Mouse (Mus musculus): ENCODE results near the gene Tfg. TPM values are rescaled to one million over a fixed set of nuclear protein-coding genes. Genes with fewer than 3 reads are reported as not detected.

Gene Tfg
- polyA plus RNA-seq (2014; fragmentation: Nextera tagmentation; extraction: Ambion mirVana): 178 and 191 TPM in 2 replicates

DNA sequence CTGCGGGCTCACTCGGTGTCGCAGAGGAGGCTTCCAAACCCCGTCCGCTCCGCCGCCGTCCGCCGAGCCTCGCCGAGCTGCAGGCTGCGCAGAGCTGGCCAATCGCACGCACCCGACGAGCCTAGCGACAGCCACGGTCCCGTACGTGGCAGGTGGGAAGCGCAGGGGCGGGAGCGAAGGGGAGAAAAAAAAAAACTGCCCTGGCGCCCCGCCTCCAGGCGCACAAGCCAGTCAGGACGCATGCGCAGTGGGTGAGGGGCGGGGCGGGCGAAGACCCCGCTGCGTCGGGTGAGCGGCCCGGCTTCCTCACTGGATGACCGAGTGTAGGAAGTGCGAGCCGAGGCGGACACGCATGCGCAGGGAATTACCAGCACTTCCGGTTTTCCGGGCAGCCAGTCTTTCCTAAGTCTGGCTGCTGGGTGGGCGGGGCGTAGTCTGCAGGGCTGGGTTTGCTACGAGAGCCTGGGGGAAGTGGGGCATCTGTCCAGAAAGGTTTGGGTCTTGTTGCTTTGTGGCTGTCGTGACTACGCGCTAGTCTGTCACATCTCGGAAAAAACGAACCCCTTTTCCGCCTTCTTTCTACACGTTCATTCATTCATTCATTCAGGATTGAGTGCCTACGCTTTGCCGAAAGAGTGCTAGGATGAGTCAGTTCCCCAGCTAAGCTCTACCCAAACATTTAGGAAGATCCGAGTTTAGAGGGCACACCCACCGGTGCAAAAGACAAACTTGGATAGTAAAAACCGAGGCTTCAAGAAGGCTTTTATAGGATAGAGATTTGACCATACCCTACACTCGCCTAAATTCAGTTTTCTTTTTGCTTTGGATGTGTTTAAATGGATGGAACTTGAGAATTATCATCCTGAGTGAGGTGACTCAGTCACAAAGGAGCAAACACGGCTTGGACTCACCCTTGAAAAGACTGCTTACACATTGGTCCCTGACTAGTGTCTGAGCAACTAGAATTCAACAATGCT, at the start of gene Tfg:
Gene Tfg (minus strand): TSS at position 227 of the 977 bp plus-strand sequence.
- peak within 1 kb of the TSS; percentile 82 for H3K9ac ChIP-seq (replicated peaks; ENCODE audit: low read depth, low read length)
- no peaks in the 10 kb centered on the region for H3K9me3 ChIP-seq (ENCODE audit: control insufficient read depth, low read length)
- peak; percentile 99 for ATAC-seq (ENCODE audit: low read depth)
- under 1% methylated on average over 62 of the region's 62 CpGs for WGBS
- peak within 1 kb of the TSS; percentile 76 for H3K4me2 ChIP-seq (ENCODE audit: low read depth, low read length)
- H3K27me3 ChIP-seq (ENCODE audit: control insufficient read depth, insufficient read depth, low read length): no peaks in the 10 kb centered on the region
- H3K27ac ChIP-seq (ENCODE audit: low read depth, low read length): peak within 1 kb of the TSS; percentile 95
- peak within 1 kb of the TSS; percentile 71 for H3K4me3 ChIP-seq (ENCODE audit: low read depth, low read length)
- no peaks in the 10 kb centered on the region for H3K36me3 ChIP-seq (ENCODE audit: control insufficient read depth, insufficient read depth, low read length)
- peaks cover 11% of the 10 kb centered on the region for H3K4me1 ChIP-seq (ENCODE audit: control insufficient read depth, insufficient read depth, low read length)

DNA sequence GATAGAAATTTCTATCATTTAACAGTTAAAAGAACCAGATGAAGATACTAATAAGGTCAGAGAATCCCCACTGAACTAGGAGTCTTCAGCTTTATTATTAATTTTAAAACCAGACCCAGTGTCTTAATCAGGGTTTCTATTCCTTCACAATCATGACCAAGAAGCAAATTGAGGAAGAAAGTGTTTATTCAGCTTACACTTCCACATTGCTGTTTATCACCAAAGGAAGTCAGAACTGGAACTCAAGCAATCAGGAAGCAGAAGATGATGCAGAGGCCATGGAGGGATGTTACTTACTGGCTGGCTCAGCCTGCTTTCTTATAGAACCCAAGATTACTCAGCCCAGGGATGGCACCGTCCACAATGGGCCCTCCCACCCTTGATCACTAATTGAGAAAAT, 11.8 kb upstream of the Tfg start:
- Histone ChIP-seq H3K27ac (ENCODE audit: low read depth, low read length) (no peak overlapping the region), H3K4me2 (ENCODE audit: low read depth, low read length) (no peak overlapping the region), H3K4me1 (ENCODE audit: control insufficient read depth, insufficient read depth, low read length) (no peaks in the 10 kb centered on the region), H3K36me3 (ENCODE audit: control insufficient read depth, insufficient read depth, low read length) (no peaks in the 10 kb centered on the region), H3K9me3 (ENCODE audit: control insufficient read depth, low read length) (no peaks in the 10 kb centered on the region), H3K9ac (replicated peaks; ENCODE audit: low read depth, low read length) (no peak overlapping the region), H3K27me3 (ENCODE audit: control insufficient read depth, insufficient read depth, low read length) (no peaks in the 10 kb centered on the region), H3K4me3 (ENCODE audit: low read depth, low read length) (no peak overlapping the region)
- WGBS: 33% methylated on average over 1 of the region's 1 CpGs
- ATAC-seq (ENCODE audit: low read depth): no peak

DNA sequence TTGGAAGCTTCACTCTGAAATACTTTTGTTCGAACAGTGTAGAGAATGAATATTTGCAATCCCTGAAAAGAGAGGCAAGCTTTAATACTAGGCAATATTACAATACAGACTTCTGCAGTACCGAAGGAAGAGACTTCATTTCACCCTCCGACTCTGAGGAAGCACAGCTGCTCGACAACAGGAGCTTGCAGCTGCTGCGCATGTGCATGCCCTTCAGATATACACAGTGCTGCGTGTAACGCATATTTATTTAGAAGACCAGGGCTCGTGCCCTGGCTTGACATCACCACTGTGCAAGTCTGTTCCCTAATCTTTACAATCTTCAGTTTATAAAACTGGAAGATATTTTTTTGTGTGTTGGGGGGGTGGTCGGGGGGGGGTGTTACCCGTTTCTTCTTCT, 7.7 kb upstream of the Tfg start:
- Histone ChIP-seq H3K4me3 (ENCODE audit: low read depth, low read length) (no peak overlapping the region), H3K36me3 (ENCODE audit: control insufficient read depth, insufficient read depth, low read length) (no peaks in the 10 kb centered on the region), H3K4me2 (ENCODE audit: low read depth, low read length) (no peak overlapping the region), H3K9ac (replicated peaks; ENCODE audit: low read depth, low read length) (no peak overlapping the region), H3K27ac (ENCODE audit: low read depth, low read length) (no peak overlapping the region), H3K27me3 (ENCODE audit: control insufficient read depth, insufficient read depth, low read length) (no peaks in the 10 kb centered on the region), H3K4me1 (ENCODE audit: control insufficient read depth, insufficient read depth, low read length) (no peaks in the 10 kb centered on the region), H3K9me3 (ENCODE audit: control insufficient read depth, low read length) (no peaks in the 10 kb centered on the region)
- WGBS: 77% methylated on average over 10 of the region's 10 CpGs
- ATAC-seq (ENCODE audit: low read depth): no peak

GRCm38 (mm10) chr16:56722357-56722756, 5.1 kb upstream of the Tfg start:
- Histone ChIP-seq H3K4me3 (ENCODE audit: low read depth, low read length) (no peak overlapping the region), H3K4me2 (ENCODE audit: low read depth, low read length) (no peak overlapping the region), H3K9ac (replicated peaks; ENCODE audit: low read depth, low read length) (no peak overlapping the region), H3K27ac (ENCODE audit: low read depth, low read length) (no peak overlapping the region), H3K27me3 (ENCODE audit: control insufficient read depth, insufficient read depth, low read length) (no peaks in the 10 kb centered on the region), H3K4me1 (ENCODE audit: control insufficient read depth, insufficient read depth, low read length) (no peaks in the 10 kb centered on the region), H3K9me3 (ENCODE audit: control insufficient read depth, low read length) (no peaks in the 10 kb centered on the region), H3K36me3 (ENCODE audit: control insufficient read depth, insufficient read depth, low read length) (no peaks in the 10 kb centered on the region)
- ATAC-seq (ENCODE audit: low read depth): no peak
- 74% methylated on average over 4 of the region's 4 CpGs for WGBS

GRCm38 (mm10) chr16:56719031-56719430, 1.8 kb upstream of the Tfg start:
- Histone ChIP-seq H3K4me1 (ENCODE audit: control insufficient read depth, insufficient read depth, low read length) (peaks cover 11% of the 10 kb centered on the region), H3K9me3 (ENCODE audit: control insufficient read depth, low read length) (no peaks in the 10 kb centered on the region), H3K4me2 (ENCODE audit: low read depth, low read length) (no peak overlapping the region), H3K9ac (replicated peaks; ENCODE audit: low read depth, low read length) (no peak overlapping the region), H3K36me3 (ENCODE audit: control insufficient read depth, insufficient read depth, low read length) (no peaks in the 10 kb centered on the region), H3K27ac (ENCODE audit: low read depth, low read length) (no peak overlapping the region), H3K27me3 (ENCODE audit: control insufficient read depth, insufficient read depth, low read length) (no peaks in the 10 kb centered on the region), H3K4me3 (ENCODE audit: low read depth, low read length) (no peak overlapping the region)
- ATAC-seq (ENCODE audit: low read depth): no peak

DNA sequence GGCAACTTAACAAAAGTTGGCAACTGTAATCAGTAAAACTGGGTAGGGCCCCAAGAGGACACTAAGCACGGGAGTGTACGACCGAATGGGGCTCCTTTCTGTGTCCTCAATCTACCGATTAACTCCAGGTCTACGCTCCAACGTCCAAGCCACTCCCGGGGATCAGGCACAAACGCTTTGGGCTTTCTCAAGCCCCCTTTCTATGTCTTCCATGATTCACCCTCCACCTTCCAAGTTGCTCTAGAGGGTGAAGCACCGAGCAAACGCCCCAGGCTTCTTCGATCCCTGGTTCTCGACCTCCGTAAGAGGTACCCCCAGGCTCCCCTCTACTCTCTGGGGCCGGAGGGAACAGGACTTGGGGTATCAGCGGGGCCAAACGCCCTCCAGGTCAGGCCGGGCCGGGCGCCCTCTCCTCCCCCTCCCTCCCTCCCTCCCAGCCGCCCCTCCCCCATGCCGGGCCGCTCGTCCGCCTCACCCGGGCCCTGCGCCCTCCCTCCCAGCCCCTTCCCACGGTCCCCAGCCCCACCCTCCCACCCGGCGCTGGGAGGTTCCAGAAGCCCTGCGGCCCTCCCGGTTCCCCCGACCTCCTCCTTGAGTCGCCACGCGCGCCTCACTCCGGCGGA, 582 bp downstream of the Tfg start:
- peaks cover 11% of the 10 kb centered on the region for H3K4me1 ChIP-seq (ENCODE audit: control insufficient read depth, insufficient read depth, low read length)
- H3K4me2 ChIP-seq (ENCODE audit: low read depth, low read length): peak overlapping the region; percentile 76
- H3K4me3 ChIP-seq (ENCODE audit: low read depth, low read length): peak overlapping the region; percentile 71
- under 1% methylated on average over 22 of the region's 38 CpGs for WGBS
- peak overlapping the region; percentile 95 for H3K27ac ChIP-seq (ENCODE audit: low read depth, low read length)
- H3K9me3 ChIP-seq (ENCODE audit: control insufficient read depth, low read length): no peaks in the 10 kb centered on the region
- no peaks in the 10 kb centered on the region for H3K27me3 ChIP-seq (ENCODE audit: control insufficient read depth, insufficient read depth, low read length)
- peak; percentile 78 for ATAC-seq (ENCODE audit: low read depth)
- peak overlapping the region; percentile 82 for H3K9ac ChIP-seq (replicated peaks; ENCODE audit: low read depth, low read length)
- peaks cover 4% of the 10 kb centered on the region; the same call in 1 of the 2 replicates for H3K36me3 ChIP-seq (ENCODE audit: control insufficient read depth, insufficient read depth, low read length)

DNA sequence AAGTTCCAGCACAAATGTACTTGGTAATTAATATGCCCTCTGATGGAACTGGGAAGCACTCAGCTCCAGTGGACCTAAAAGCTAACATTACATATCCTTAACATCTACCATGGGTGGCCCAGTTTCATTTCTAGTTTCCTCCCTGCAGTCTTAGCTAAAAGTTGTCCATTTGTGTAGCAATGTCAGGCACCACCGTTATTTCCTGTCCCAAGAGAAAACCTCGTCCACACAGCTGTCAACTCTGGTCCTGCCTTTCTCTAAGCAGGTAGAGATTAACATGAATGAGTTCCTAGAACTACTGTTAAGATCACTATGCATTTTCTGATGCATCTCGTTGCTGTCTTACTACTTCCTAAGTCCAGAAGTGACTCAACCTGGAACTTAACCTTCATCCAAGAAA, 1.6 kb downstream of the Tfg start:
- no peak overlapping the region for H3K27ac ChIP-seq (ENCODE audit: low read depth, low read length)
- no peak overlapping the region for H3K9ac ChIP-seq (replicated peaks; ENCODE audit: low read depth, low read length)
- WGBS: 85% methylated on average over 3 of the region's 3 CpGs
- H3K36me3 ChIP-seq (ENCODE audit: control insufficient read depth, insufficient read depth, low read length): peaks cover 8% of the 10 kb centered on the region
- no peak overlapping the region for H3K4me3 ChIP-seq (ENCODE audit: low read depth, low read length)
- H3K4me2 ChIP-seq (ENCODE audit: low read depth, low read length): peak overlapping the region; percentile 76
- no peak for ATAC-seq (ENCODE audit: low read depth)
- no peaks in the 10 kb centered on the region for H3K27me3 ChIP-seq (ENCODE audit: control insufficient read depth, insufficient read depth, low read length)
- H3K9me3 ChIP-seq (ENCODE audit: control insufficient read depth, low read length): no peaks in the 10 kb centered on the region
- peaks cover 11% of the 10 kb centered on the region for H3K4me1 ChIP-seq (ENCODE audit: control insufficient read depth, insufficient read depth, low read length)

DNA sequence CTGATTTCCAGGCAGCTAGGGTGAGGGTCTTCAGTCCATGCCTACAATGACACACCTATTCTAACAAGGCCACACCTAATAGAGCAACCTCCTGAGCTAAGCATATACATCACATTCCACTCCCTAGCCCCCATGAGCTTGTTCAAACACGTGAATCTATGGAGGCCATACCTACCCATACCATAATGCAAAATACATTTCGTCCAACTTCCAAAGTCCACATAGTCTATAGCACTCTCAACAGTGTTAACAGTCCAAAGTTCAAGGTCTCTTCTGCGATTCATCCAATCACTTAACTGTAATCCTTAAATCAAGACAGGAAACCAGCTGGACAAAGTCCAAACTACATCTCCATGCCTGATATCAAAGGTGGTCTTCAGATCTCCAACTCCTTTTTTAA, 7.2 kb downstream of the Tfg start:
- ATAC-seq (ENCODE audit: low read depth): no peak
- Histone ChIP-seq H3K27me3 (ENCODE audit: control insufficient read depth, insufficient read depth, low read length) (no peaks in the 10 kb centered on the region), H3K4me1 (ENCODE audit: control insufficient read depth, insufficient read depth, low read length) (no peaks in the 10 kb centered on the region), H3K4me2 (ENCODE audit: low read depth, low read length) (no peak overlapping the region), H3K9ac (replicated peaks; ENCODE audit: low read depth, low read length) (no peak overlapping the region), H3K36me3 (ENCODE audit: control insufficient read depth, insufficient read depth, low read length) (peaks cover 25% of the 10 kb centered on the region), H3K27ac (ENCODE audit: low read depth, low read length) (no peak overlapping the region), H3K4me3 (ENCODE audit: low read depth, low read length) (no peak overlapping the region), H3K9me3 (ENCODE audit: control insufficient read depth, low read length) (no peaks in the 10 kb centered on the region)
- 92% methylated on average over 3 of the region's 3 CpGs for WGBS

GRCm38 (mm10) chr16:56705731-56706130, 11.5 kb downstream of the Tfg start:
- 91% methylated on average over 3 of the region's 3 CpGs for WGBS
- Histone ChIP-seq H3K4me1 (ENCODE audit: control insufficient read depth, insufficient read depth, low read length) (no peaks in the 10 kb centered on the region), H3K27me3 (ENCODE audit: control insufficient read depth, insufficient read depth, low read length) (no peaks in the 10 kb centered on the region), H3K9me3 (ENCODE audit: control insufficient read depth, low read length) (no peaks in the 10 kb centered on the region), H3K4me2 (ENCODE audit: low read depth, low read length) (no peak overlapping the region), H3K27ac (ENCODE audit: low read depth, low read length) (no peak overlapping the region), H3K4me3 (ENCODE audit: low read depth, low read length) (no peak overlapping the region), H3K36me3 (ENCODE audit: control insufficient read depth, insufficient read depth, low read length) (peaks cover 27% of the 10 kb centered on the region), H3K9ac (replicated peaks; ENCODE audit: low read depth, low read length) (no peak overlapping the region)
- ATAC-seq (ENCODE audit: low read depth): no peak
